Mouse (Mus musculus): ENCODE results near the gene Rfng. TPM values are rescaled to one million over a fixed set of nuclear protein-coding genes. Genes with fewer than 3 reads are reported as not detected.

Gene Rfng
- total RNA-seq, 2 experiments from 2014 or later = 11.2 to 13.3 TPM

DNA sequence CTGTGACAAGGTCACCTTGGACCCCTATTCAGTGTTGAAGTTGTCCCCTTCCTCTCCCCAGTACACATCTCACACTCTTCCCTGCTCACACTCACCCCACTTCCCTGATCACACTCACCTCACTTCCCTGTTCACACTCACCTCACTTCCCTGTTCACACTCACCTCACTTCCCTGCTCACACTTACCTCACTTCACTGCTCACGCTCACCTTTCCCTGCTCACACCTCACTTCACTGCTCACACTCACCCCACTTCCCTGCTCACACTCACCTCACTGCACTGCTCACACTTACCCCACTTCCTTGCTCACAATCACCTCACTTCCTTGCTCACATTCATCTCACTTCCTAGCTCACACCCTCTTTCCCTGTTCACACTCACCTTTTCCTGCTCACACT is 52.6 kb downstream of the Rfng start:
- DNase-seq = no peak

More for the DNA sequence above, 52.6 kb downstream of the Rfng start:
- intact Hi-C loops (cut with DNase I) = no loop called here

Other genes starting within 250 kb of the Rfng start
- gene Mcrip1, start 234.5 kb downstream of the Rfng start, total RNA-seq (2021) = 10 to 100 TPM; 43.1 to 43.7 TPM
- under 1 TPM in 1 of 2 experiments, not detected in 1; 0.67 TPM for gene Ppp1r27, start 233.1 kb downstream of the Rfng start, total RNA-seq (2021)
- 100 to 1,000 TPM; 252 to 258 TPM for gene P4hb, start 211.0 kb downstream of the Rfng start, total RNA-seq (2021)
- gene Arhgdia, start 202.6 kb downstream of the Rfng start, total RNA-seq (2021) = 100 to 1,000 TPM; 147 to 150 TPM
- 10 to 100 TPM; 46.4 to 47.8 TPM for gene Alyref, start 185.8 kb downstream of the Rfng start, total RNA-seq (2021)
- 10 to 100 TPM; 75.6 to 87.1 TPM for gene Anapc11, start 185.8 kb downstream of the Rfng start, total RNA-seq (2021)
- not detected for gene Npb, start 175.7 kb downstream of the Rfng start, total RNA-seq (2021)
- gene Pcyt2, start 166.3 kb downstream of the Rfng start, total RNA-seq (2021) = 10 to 100 TPM; 48.2 to 54.6 TPM
- 10 to 100 TPM; 10.0 to 10.1 TPM for gene Sirt7, start 159.0 kb downstream of the Rfng start, total RNA-seq (2021)
- 10 to 100 TPM; 39.3 to 43.8 TPM for gene Mafg, start 150.6 kb downstream of the Rfng start, total RNA-seq (2021)
- 1 to 10 TPM; 1.2 to 1.3 TPM for gene Pycr1, start 140.4 kb downstream of the Rfng start, total RNA-seq (2021)
- gene Myadml2, start 136.0 kb downstream of the Rfng start, total RNA-seq (2021) = 10 to 100 TPM; 76.1 to 78.1 TPM
- not detected for gene Notum, start 123.0 kb downstream of the Rfng start, total RNA-seq (2021)
- gene Aspscr1, start 111.2 kb downstream of the Rfng start, total RNA-seq (2021) = 10 to 100 TPM; 42.2 to 43.0 TPM
- gene Cenpx, start 70.5 kb downstream of the Rfng start, total RNA-seq (2021) = 10 to 100 TPM; 33.1 to 38.3 TPM
- gene Lrrc45, start 70.3 kb downstream of the Rfng start, total RNA-seq (2021) = 1 to 10 TPM; 5.3 to 7.0 TPM
- 1 to 10 TPM in 1 of 2 experiments, under 1 TPM in 1; 0.36 to 1.6 TPM for gene Rac3, start 62.7 kb downstream of the Rfng start, total RNA-seq (2021)
- 10 to 100 TPM in 1 of 2 experiments, 1 to 10 TPM in 1; 9.2 to 12.0 TPM for gene Dcxr, start 56.9 kb downstream of the Rfng start, total RNA-seq (2021)
- gene Cbr2, start 52.1 kb downstream of the Rfng start, total RNA-seq (2021) = 10 to 100 TPM; 14.4 to 19.7 TPM
- 10 to 100 TPM; 22.1 to 34.1 TPM for gene Hmga1b, start 21.4 kb downstream of the Rfng start, total RNA-seq (2021)
- 10 to 100 TPM; 54.6 to 58.4 TPM for gene Gps1, start 65 bp upstream of the Rfng start, total RNA-seq (2021)
- gene Dus1l, start 12.2 kb upstream of the Rfng start, total RNA-seq (2021) = 10 to 100 TPM; 25.0 to 29.0 TPM
- gene Fasn, start 40.3 kb upstream of the Rfng start, total RNA-seq (2021) = 10 to 100 TPM; 17.3 to 65.9 TPM
- gene Ccdc57, start 148.7 kb upstream of the Rfng start, total RNA-seq (2021) = 1 to 10 TPM in 1 of 2 experiments, under 1 TPM in 1; 0.79 to 1.6 TPM
- 1 to 10 TPM; 1.3 to 1.9 TPM for gene Slc16a3, start 164.3 kb upstream of the Rfng start, total RNA-seq (2021)
- 10 to 100 TPM; 57.9 to 64.8 TPM for gene Csnk1d, start 207.1 kb upstream of the Rfng start, total RNA-seq (2021)